Mouse (Mus musculus): ENCODE measurements around the gene E4f1.
A peak's percentile ranks its signal among the peaks of the same experiment; 100 is the strongest.

The E4f1 gene

DNA sequence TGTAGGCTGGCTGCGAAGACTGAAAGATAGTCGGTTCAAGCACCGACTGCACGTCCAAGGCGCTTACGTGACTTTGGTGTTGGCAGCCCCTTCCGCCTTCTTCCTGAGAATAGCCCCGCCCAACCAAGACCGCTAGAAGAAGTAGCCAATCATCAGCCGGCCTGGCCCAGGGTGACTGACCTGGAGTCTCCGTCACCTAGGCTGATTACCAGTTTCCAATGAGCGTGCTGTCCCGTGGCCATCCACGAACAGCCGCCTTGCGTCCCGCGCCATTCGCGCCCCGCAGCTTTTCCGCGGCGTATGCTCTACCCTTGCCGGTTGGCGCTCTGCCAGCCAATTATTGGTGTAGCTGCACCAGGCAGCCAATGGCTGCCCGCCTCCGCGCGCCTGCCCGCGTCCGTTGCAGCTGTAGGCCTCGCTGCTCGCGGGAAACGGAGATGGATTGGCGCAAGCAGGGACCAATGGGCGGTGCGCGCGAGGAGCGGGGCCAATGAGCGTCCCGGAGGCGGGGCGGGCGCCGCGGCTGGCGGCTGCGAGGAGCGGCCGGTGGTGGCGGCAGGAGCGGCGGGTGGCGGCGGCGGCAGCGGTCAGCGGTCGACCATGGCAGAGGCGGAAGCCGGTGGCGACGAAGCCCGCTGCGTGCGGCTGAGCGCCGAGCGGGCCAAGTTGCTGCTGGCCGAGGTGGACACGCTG, at the start of gene E4f1, which contains the start of gene Pgp:
Gene E4f1 (minus strand): TSS at position 404 of the 693 bp plus-strand sequence.
Gene Pgp (plus strand): TSS at position 483 of the 693 bp plus-strand sequence.
- peak; percentile 99 for DNase-seq

DNA sequence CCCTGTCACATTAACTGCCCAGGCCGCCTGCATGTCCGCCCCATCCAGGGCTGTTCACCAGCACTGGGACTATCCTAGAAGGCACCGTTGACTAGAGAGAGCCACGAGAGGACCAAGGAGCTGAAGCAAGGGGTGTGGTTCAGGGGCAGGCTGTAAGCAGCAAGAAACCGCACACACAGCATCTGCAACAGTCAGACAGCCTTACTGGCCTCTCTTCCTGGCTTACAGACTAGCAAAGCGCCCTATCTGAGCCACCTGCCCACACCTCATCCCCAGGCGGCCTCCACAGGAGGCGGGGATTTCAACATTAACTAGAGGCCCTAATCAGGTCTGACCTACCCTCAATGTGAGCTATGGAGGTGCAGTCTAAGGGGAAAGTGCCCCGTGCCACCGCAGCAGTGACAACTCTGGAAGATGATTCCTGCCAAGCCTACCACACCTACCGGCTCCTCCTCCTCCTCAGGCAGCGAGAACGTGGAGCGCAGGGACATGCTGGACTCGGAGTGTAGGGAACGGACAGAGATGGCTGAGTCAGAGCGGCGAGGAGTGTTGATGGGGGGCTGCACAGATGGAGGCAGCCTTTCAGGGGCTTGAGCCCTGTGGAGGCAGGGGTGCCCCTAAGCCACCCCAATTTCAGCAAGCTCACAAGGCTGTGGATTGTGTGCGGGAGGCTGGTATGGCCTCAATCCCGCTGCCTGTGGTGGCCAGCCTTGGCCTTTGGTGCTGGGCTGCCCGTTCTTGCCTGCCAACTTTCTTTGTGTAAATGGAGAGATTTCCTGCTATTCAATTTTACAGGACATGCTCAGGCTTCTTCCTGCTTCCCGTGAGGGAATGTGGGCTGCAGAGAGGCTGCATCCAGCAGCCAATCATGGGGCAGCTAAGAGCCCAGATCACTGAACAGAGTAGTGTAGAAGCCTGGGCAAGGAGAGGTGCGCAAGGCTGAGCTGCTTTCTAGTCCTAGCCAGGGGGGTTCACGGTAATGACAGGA, 44.5 kb upstream of the E4f1 start:
- DNase-seq: peak; percentile 37

- peak; percentile 80 for DNase-seq
Observed at GRCm38 (mm10) chr17:24513609-24514008, 43.5 kb upstream of the E4f1 start.

DNA sequence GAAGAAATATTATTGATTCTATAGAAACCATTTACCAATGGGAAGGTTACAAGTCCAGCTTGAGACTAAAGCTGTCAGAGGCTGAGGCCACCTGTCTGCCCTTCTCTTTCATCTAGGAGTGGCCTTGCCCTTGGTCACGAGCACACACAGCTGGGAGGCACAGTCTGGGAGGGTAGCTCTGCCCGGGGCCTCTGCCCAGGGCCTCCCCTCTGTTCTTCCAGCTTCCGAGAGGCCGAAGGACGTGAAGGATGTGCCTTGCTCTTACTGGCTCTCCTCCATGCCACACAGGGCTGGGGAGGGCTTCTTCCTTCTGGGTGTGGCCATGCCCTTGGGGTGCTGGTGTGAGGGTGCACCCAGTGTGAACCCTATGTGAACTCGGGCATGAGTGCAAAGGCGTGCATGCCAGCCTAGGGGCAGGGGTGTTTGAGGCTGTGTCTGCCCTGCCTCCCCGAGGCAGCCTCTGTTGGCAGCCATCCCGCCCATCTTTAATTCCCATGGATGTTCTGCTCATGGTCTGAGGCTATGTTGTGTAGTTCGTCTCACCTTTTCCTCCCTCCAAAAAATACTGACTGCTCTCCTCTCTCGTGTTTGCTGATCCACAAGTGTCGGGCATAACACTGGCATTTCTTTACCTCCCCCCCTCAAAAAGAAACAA, 37.8 kb upstream of the E4f1 start:
- no peak for DNase-seq

GRCm38 (mm10) chr17:24507129-24507664, 37.1 kb upstream of the E4f1 start:
- no peak for DNase-seq

GRCm38 (mm10) chr17:24506332-24507070, 36.4 kb upstream of the E4f1 start:
- DNase-seq: no peak

GRCm38 (mm10) chr17:24505286-24505955, 35.3 kb upstream of the E4f1 start:
- DNase-seq: no peak

DNA sequence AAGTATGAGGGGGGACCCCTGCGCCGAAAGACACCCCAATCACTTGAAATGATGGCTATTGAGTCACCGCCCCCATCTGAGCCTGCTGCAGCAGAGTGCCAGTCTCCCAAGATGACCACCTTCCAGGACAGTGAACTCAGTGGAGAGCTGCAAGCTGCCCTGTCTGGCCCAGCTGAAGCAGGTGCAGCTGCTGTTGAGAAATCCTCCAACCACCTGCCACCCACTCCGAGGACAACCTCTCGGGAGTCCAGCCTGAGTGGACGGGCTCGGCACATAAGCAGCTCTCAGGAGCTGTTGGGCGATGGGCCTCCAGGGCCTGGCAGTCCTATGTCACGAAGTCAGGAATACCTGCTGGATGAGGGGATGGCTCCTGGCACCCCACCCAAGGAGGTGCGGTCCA, 34.0 kb upstream of the E4f1 start:
- no peak for DNase-seq

- DNase-seq: no peak
Observed at GRCm38 (mm10) chr17:24502208-24502607, 32.1 kb upstream of the E4f1 start.

GRCm38 (mm10) chr17:24496026-24496425, 25.9 kb upstream of the E4f1 start:
- no peak for DNase-seq

DNA sequence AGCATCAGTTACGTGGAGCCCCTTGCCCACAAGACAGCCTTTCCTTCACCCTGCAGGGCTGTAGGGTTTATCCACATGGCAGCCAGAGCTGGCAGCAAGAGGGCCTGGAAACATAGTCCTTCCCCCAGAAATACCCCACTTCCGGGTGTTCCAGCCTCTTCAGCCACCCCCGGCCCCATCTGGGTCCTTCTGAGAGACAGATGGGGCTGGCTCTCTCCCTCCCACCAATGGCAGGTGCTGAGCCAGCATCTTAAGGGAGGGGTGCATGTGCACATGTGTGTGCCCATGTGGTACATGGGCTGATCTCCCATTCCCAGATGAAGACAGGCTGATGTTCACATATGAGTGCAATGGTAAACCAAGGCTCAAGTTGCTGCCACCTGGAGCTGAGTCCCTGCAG, 25.3 kb upstream of the E4f1 start:
- DNase-seq: no peak

- DNase-seq: peak; percentile 74
Observed at GRCm38 (mm10) chr17:24494627-24495335, 24.7 kb upstream of the E4f1 start.

DNA sequence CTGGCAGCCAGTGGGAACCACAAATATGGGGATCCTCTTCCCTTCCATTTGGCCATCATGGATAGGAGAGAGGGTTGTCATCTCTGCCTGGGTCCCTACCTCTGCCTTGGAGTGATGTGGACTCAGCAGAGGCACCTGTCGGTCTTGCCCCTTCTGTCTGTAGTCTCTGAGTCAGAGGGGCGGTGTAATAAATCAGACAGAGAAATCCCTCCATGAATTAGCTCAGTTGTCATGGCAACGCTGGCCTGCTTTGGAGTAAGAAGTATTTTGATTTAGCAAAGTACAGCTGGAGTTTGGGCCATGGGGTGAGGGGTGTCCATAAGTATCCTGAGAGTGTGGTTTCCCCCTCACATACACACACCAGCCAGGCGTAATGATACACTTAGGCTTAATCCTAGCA, 20.3 kb upstream of the E4f1 start:
- peak; percentile 35 for DNase-seq

DNA sequence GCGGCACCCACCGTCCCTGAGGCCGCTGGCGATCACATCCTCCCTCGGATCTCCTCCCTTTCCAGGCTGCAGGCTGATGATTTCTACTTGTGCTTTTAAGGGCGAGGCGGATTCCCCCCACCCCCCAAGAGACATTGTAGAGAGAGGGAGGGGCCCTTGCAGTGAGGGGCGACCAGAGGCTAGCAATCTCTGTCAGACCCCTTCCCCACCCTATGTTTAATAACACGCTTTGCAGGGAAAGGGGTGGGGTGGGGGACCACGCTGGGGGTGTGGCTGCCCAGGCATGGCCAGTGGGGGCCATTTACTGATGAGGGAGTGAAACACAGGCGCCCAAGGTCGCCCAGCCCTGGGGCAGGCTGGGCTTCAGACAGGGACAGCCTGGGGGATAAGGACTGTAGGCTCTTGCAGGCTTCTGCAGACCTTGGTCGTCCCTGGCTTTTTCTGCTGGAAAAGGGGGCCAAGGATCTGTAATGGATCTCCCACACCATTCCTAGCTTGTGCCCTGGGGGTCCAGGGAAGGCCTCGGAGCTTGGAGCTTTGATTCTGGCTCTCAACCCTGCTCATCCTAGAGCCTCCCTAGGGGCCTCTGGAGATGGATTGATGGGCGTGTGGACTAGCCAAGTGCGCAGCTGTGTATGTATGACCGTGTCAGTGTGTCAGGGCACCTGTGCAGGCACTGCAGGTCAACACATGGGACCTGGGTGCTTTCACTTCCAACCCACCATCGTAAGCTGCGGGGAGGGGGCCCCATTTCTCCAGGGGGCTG, 19.3 kb upstream of the E4f1 start:
- DNase-seq: no peak

GRCm38 (mm10) chr17:24488662-24489264, 18.6 kb upstream of the E4f1 start:
- peak; percentile 63 for DNase-seq

DNA sequence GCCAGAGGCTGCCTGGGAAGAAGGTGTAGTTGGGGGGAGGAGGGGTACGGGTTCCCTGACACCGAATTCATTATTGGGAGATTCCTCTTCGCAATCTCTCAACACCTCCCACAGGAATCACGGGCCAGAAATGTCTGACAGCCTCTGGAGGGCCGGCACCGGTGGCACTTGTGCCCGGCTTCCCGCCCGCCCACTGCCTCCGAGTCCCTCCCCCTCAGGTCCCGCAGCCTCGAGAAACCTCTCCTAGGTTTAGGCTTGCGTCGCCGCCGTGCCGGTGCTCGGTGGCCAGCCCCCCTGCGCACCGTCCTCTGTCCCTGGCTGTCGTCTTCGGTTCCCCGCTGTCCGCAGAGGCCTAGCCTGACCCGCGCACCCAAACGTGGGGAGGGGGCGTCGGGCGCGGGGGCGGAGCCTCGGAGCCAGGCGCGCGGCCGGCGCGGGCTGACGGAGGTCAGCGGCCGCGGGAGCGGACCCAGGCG, 18.1 kb upstream of the E4f1 start, which contains the start of gene Caskin1:
Gene Caskin1 (plus strand): TSS at position 416 of the 476 bp plus-strand sequence.
- peak; percentile 43 for DNase-seq

- peak; percentile 57 for DNase-seq
Observed at GRCm38 (mm10) chr17:24485090-24485860, 15.2 kb upstream of the E4f1 start.

- DNase-seq: no peak
Observed at GRCm38 (mm10) chr17:24483495-24483894, 13.4 kb upstream of the E4f1 start.
